ENCODE assay signal across 8 mouse cellular contexts in the genomic region with DNA sequence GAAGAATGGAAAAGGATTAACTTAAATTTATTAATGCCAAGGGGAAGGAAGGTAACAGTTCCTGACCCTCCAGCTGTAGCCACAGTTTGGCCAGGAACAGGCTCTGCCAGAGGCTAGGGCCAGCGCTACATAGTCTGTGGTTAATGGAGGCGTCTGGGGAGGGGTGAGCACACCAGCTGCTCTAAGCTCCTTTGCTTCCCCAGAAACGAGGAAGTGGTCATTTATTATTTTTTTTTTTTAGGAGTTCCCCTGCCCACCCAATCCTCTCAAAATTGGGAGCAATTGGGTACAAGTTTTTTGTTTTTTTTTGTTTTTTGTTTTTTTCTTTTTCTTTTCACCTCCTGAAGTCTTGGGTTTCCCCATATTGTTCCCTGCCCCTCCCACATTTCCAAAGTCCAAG. TPM values are rescaled to one million over a fixed set of nuclear protein-coding genes. Genes with fewer than 3 reads are reported as not detected.
DNase-seq lines count a peak whose midpoint lies in the region; ATAC-seq lines count a peak whose summit lies in the region.

No protein-coding gene starts in this region.

- H3K27ac ChIP-seq in forebrain, embryonic 14.5 days (ENCODE audit: low read depth, low read length): no peak overlapping the region
- peak overlapping the region; percentile 98 for H3K27ac ChIP-seq in liver, embryonic 13.5 days

- no peaks in the 10 kb centered on the region for H3K9me3 ChIP-seq in forebrain, embryonic 14.5 days (replicated peaks; ENCODE audit: control insufficient read depth, low read length)
- no peaks in the 10 kb centered on the region for H3K9me3 ChIP-seq in liver, embryonic 13.5 days (replicated peaks)

- peaks cover 51% of the 10 kb centered on the region for H3K36me3 ChIP-seq in forebrain, embryonic 14.5 days (ENCODE audit: control insufficient read depth, insufficient read depth, low read length)
- H3K36me3 ChIP-seq in liver, embryonic 13.5 days: peaks cover 43% of the 10 kb centered on the region

- DNase-seq in cerebellum, adult 9-10 months: peak; percentile 20
- DNase-seq in 416B (ENCODE audit: low read depth): peak; percentile 75
- DNase-seq in forebrain, embryonic 14.5 days (ENCODE audit: low spot score): no peak
- DNase-seq in liver, embryonic 13.5 days: no peak
- DNase-seq in frontal cortex, postnatal 14 days (ENCODE audit: low spot score in 2 of 2): no peak
- DNase-seq in adrenal gland, adult 18-20 months (ENCODE audit: low spot score in 2 of 2): no peak
- no peak for DNase-seq in left cerebral cortex, adult 11 months (ENCODE audit: low spot score)

- peak overlapping the region; percentile 98 for H3K4me3 ChIP-seq in forebrain, embryonic 14.5 days (ENCODE audit: low read depth, low read length)
- H3K4me3 ChIP-seq in liver, embryonic 13.5 days (replicated peaks): peak overlapping the region; percentile 96

- 28% methylated on average over 3 of the region's 3 CpGs for WGBS in forebrain, embryonic 14.5 days
- WGBS in liver, embryonic 13.5 days (ENCODE audit: insufficient replicate concordance): 12% methylated on average over 3 of the region's 3 CpGs

- ATAC-seq in cerebellum, adult (ENCODE audit: insufficient number of reproducible peaks, low FRiP score, low TSS enrichment): no peak
- no peak for ATAC-seq in forebrain, embryonic 14.5 days
- ATAC-seq in liver, embryonic 13.5 days (ENCODE audit: low read depth): no peak

- peaks cover 13% of the 10 kb centered on the region for H3K4me1 ChIP-seq in forebrain, embryonic 14.5 days (ENCODE audit: control insufficient read depth, insufficient read depth, low read length)
- peaks cover 49% of the 10 kb centered on the region for H3K4me1 ChIP-seq in liver, embryonic 13.5 days (replicated peaks)

- H3K9ac ChIP-seq in forebrain, embryonic 14.5 days (ENCODE audit: low read length): peak overlapping the region; percentile 97; the same call in 1 of the 2 replicates
- peak overlapping the region; percentile 94 for H3K9ac ChIP-seq in liver, embryonic 13.5 days

- H3K4me2 ChIP-seq in forebrain, embryonic 14.5 days (ENCODE audit: low read length): peak overlapping the region; percentile 66
- H3K4me2 ChIP-seq in liver, embryonic 13.5 days: peak overlapping the region; percentile 85

- no peaks in the 10 kb centered on the region for H3K27me3 ChIP-seq in forebrain, embryonic 14.5 days (replicated peaks; ENCODE audit: control insufficient read depth, insufficient read depth, low read length)
- no peaks in the 10 kb centered on the region for H3K27me3 ChIP-seq in liver, embryonic 13.5 days

RNA-seq across cellular contexts. Expression of gene Supt16, which starts 0.9 kb away (rescaled TPM):
- 68.9 and 78.4 TPM in 2 replicates for polyA plus RNA-seq in forebrain, embryonic 14.5 days (2014; fragmentation: Nextera tagmentation; extraction: Ambion mirVana)
- polyA plus RNA-seq in liver, embryonic 13.5 days (2015; fragmentation: Nextera tagmentation; extraction: Ambion mirVana): 45.6 and 51.9 TPM in 2 replicates
- total RNA-seq in adrenal gland, adult 18-20 months (2021): 10 to 100 TPM; 51.5 to 53.1 TPM

RNA-seq across cellular contexts. Expression of gene Chd8, which starts 59.4 kb away (rescaled TPM):
- 44.9 and 45.8 TPM in 2 replicates for polyA plus RNA-seq in forebrain, embryonic 14.5 days (2014; fragmentation: Nextera tagmentation; extraction: Ambion mirVana)
- polyA plus RNA-seq in liver, embryonic 13.5 days (2015; fragmentation: Nextera tagmentation; extraction: Ambion mirVana): 12.1 TPM in 2 replicates
- 10 to 100 TPM; 69.1 to 80.0 TPM for total RNA-seq in adrenal gland, adult 18-20 months (2021)

Comparison
In these comparisons a context has a peak if more than half of its experiments do, and no peak if none do; other contexts are left out.
1. DNase-seq: peak in cerebellum, adult 9-10 months (single experiment) and 416B (single experiment); none in forebrain, embryonic 14.5 days (single experiment), liver, embryonic 13.5 days (single experiment), frontal cortex, postnatal 14 days (0 of 2), adrenal gland, adult 18-20 months (0 of 2) and left cerebral cortex, adult 11 months (single experiment).